19 mouse cellular contexts compared by ENCODE assay signal in genomic region chr1:74289248-74289647, GRCm38 (mm10). TPM values are rescaled to one million over a fixed set of nuclear protein-coding genes. Genes with fewer than 3 reads are reported as not detected.
DNase-seq lines count a peak whose midpoint lies in the region; ATAC-seq and TF ChIP-seq lines count a peak whose summit lies in the region.
"Had no signal": no experiment of that assay in that cellular context is flagged by ENCODE, and none has a peak within 500 bp of the region (broad histone marks: within the 10 kb centered on the region; RNA-seq: fewer than 3 reads in every experiment).

No protein-coding gene starts in this region.

- H3K4me1 ChIP-seq in heart, embryonic 12.5 days (replicated peaks), result peaks cover 79% of the 10 kb centered on the region
- H3K4me1 ChIP-seq in liver, embryonic 12.5 days, result peaks cover 65% of the 10 kb centered on the region
- H3K4me1 ChIP-seq in liver, embryonic 11.5 days (replicated peaks; ENCODE audit: control insufficient read depth, insufficient read depth, low read length), result peaks cover 16% of the 10 kb centered on the region
- peaks cover 7% of the 10 kb centered on the region; the same call in 1 of the 2 replicates for H3K4me1 ChIP-seq in stomach, postnatal 0 days (replicated peaks; ENCODE audit: control insufficient read depth, insufficient read depth)

- TF ChIP-seq CTCF in stomach, postnatal 0 days (IDR thresholded peaks at IDR 0.05; ENCODE audit: low read depth), result no peak

- peaks cover 63% of the 10 kb centered on the region for H3K36me3 ChIP-seq in heart, embryonic 12.5 days
- H3K36me3 ChIP-seq in liver, embryonic 12.5 days, result peaks cover 65% of the 10 kb centered on the region
- peaks cover 11% of the 10 kb centered on the region for H3K36me3 ChIP-seq in liver, embryonic 11.5 days (ENCODE audit: control insufficient read depth, insufficient read depth, low read length)
- H3K36me3 ChIP-seq in stomach, postnatal 0 days (ENCODE audit: control insufficient read depth, insufficient read depth, low read length), result peaks cover 22% of the 10 kb centered on the region

- TF ChIP-seq EP300 in stomach, postnatal 0 days (optimal IDR thresholded peaks at IDR 0.05), result no peak

- H3K4me3 ChIP-seq in heart, embryonic 12.5 days, result no peak overlapping the region
- no peak overlapping the region for H3K4me3 ChIP-seq in liver, embryonic 12.5 days
- H3K4me3 ChIP-seq in liver, embryonic 11.5 days (ENCODE audit: low read depth, low read length), result no peak overlapping the region
- no peak overlapping the region for H3K4me3 ChIP-seq in stomach, postnatal 0 days (ENCODE audit: low read depth, low read length)
- H3K4me3 ChIP-seq: limb, embryonic 13.5 days had no signal

- no peaks in the 10 kb centered on the region for H3K27me3 ChIP-seq in heart, embryonic 12.5 days (replicated peaks)
- H3K27me3 ChIP-seq in liver, embryonic 12.5 days (replicated peaks), result no peaks in the 10 kb centered on the region
- H3K27me3 ChIP-seq in liver, embryonic 11.5 days (replicated peaks; ENCODE audit: control insufficient read depth, insufficient read depth, low read length), result no peaks in the 10 kb centered on the region
- H3K27me3 ChIP-seq in stomach, postnatal 0 days (ENCODE audit: control insufficient read depth, insufficient read depth, low read length), result no peaks in the 10 kb centered on the region
- H3K27me3 ChIP-seq: CH12.LX; limb, embryonic 13.5 days had no signal

- H3K27ac ChIP-seq in heart, embryonic 12.5 days (ENCODE audit: poor library complexity, severe bottlenecking), result peak overlapping the region; percentile 91
- H3K27ac ChIP-seq in liver, embryonic 12.5 days, result peak overlapping the region; percentile 18; the same call in 1 of the 2 replicates
- no peak overlapping the region for H3K27ac ChIP-seq in liver, embryonic 11.5 days (ENCODE audit: low read depth, low read length)
- peak overlapping the region; percentile 40; the same call in 1 of the 2 replicates for H3K27ac ChIP-seq in stomach, postnatal 0 days (replicated peaks)
- H3K27ac ChIP-seq: limb, embryonic 13.5 days had no signal

- no peak overlapping the region for H3K4me2 ChIP-seq in heart, embryonic 12.5 days
- H3K4me2 ChIP-seq in liver, embryonic 12.5 days, result no peak overlapping the region
- no peak overlapping the region for H3K4me2 ChIP-seq in liver, embryonic 11.5 days
- no peak overlapping the region for H3K4me2 ChIP-seq in stomach, postnatal 0 days (replicated peaks; ENCODE audit: low read depth)
- H3K4me2 ChIP-seq: limb, embryonic 13.5 days had no signal

- peak; percentile 17 for DNase-seq in cerebellum, adult 8-10 months
- no peak for DNase-seq in cerebellum, postnatal 25 days
- DNase-seq in heart, postnatal 4 days, result no peak
- DNase-seq in liver, embryonic 11.5 days (ENCODE audit: low spot score), result no peak
- DNase-seq in stomach, postnatal 0 days (ENCODE audit: low spot score), result no peak
- no peak for DNase-seq in testis, postnatal 14 days (ENCODE audit: low spot score)
- DNase-seq: adrenal gland, postnatal 14 days; lung, postnatal 14 days; retina, postnatal 1 day; thymus, postnatal 14 days had no signal

- WGBS in heart, embryonic 12.5 days, result 73% methylated on average over 9 of the region's 9 CpGs
- WGBS in liver, embryonic 12.5 days (ENCODE audit: insufficient replicate concordance), result 77% methylated on average over 9 of the region's 9 CpGs
- WGBS in liver, embryonic 11.5 days, result 81% methylated on average over 9 of the region's 9 CpGs
- WGBS in stomach, postnatal 0 days, result 80% methylated on average over 9 of the region's 9 CpGs

- ATAC-seq in heart, embryonic 12.5 days (ENCODE audit: insufficient number of reproducible peaks, low FRiP score), result no peak
- ATAC-seq in liver, embryonic 12.5 days, result no peak
- no peak for ATAC-seq in liver, embryonic 11.5 days (replicated peaks; ENCODE audit: low FRiP score)
- no peak for ATAC-seq in stomach, postnatal 0 days (ENCODE audit: low FRiP score, low TSS enrichment)

- H3K9ac ChIP-seq in heart, embryonic 12.5 days, result peak overlapping the region; percentile 46; the same call in 1 of the 2 replicates
- H3K9ac ChIP-seq in liver, embryonic 12.5 days, result no peak overlapping the region; the same call in 1 of the 2 replicates
- H3K9ac ChIP-seq in liver, embryonic 11.5 days (ENCODE audit: low read depth, low read length), result no peak overlapping the region
- no peak overlapping the region for H3K9ac ChIP-seq in stomach, postnatal 0 days (ENCODE audit: low read length)

- no peaks in the 10 kb centered on the region for H3K9me3 ChIP-seq in heart, embryonic 12.5 days (replicated peaks)
- H3K9me3 ChIP-seq in liver, embryonic 12.5 days (replicated peaks), result no peaks in the 10 kb centered on the region
- H3K9me3 ChIP-seq in liver, embryonic 11.5 days (ENCODE audit: control insufficient read depth, low read length), result no peaks in the 10 kb centered on the region
- no peaks in the 10 kb centered on the region for H3K9me3 ChIP-seq in stomach, postnatal 0 days (ENCODE audit: control insufficient read depth, low read length)
- H3K9me3 ChIP-seq: limb, embryonic 13.5 days had no signal

RNA-seq across cellular contexts. Expression of gene Pnkd, which starts 4.5 kb away (rescaled TPM):
- polyA plus RNA-seq in heart, embryonic 12.5 days (2016; fragmentation: Nextera tagmentation; extraction: Ambion mirVana), result 215 and 216 TPM in 2 replicates
- total RNA-seq in heart, postnatal 4 days (2021), result 100 to 1,000 TPM; 198 to 211 TPM
- polyA plus RNA-seq in liver, embryonic 12.5 days (2016; fragmentation: Nextera tagmentation; extraction: Ambion mirVana), result 45.7 and 48.7 TPM in 2 replicates
- 79.7 and 84.3 TPM in 2 replicates for polyA plus RNA-seq in liver, embryonic 11.5 days (2014; fragmentation: Nextera tagmentation; extraction: Ambion mirVana)
- 84.8 and 88.2 TPM in 2 replicates for polyA plus RNA-seq in stomach, postnatal 0 days (2015; fragmentation: Nextera tagmentation; extraction: Ambion mirVana)

RNA-seq across cellular contexts. Expression of gene Aamp, which starts 4.7 kb away (rescaled TPM):
- 169 and 171 TPM in 2 replicates for polyA plus RNA-seq in heart, embryonic 12.5 days (2016; fragmentation: Nextera tagmentation; extraction: Ambion mirVana)
- 100 to 1,000 TPM; 103 to 105 TPM for total RNA-seq in heart, postnatal 4 days (2021)
- 119 and 120 TPM in 2 replicates for polyA plus RNA-seq in liver, embryonic 12.5 days (2016; fragmentation: Nextera tagmentation; extraction: Ambion mirVana)
- 190 and 193 TPM in 2 replicates for polyA plus RNA-seq in liver, embryonic 11.5 days (2014; fragmentation: Nextera tagmentation; extraction: Ambion mirVana)
- polyA plus RNA-seq in stomach, postnatal 0 days (2015; fragmentation: Nextera tagmentation; extraction: Ambion mirVana), result 154 and 157 TPM in 2 replicates

RNA-seq across cellular contexts. Expression of gene Gpbar1, which starts 10.9 kb away (rescaled TPM):
- 0.37 and 0.41 TPM in 2 replicates for polyA plus RNA-seq in heart, embryonic 12.5 days (2016; fragmentation: Nextera tagmentation; extraction: Ambion mirVana)
- not detected for total RNA-seq in heart, postnatal 4 days (2021)
- 1.2 and 1.5 TPM in 2 replicates for polyA plus RNA-seq in liver, embryonic 12.5 days (2016; fragmentation: Nextera tagmentation; extraction: Ambion mirVana)
- 2.8 and 3.2 TPM in 2 replicates for polyA plus RNA-seq in liver, embryonic 11.5 days (2014; fragmentation: Nextera tagmentation; extraction: Ambion mirVana)
- polyA plus RNA-seq in stomach, postnatal 0 days (2015; fragmentation: Nextera tagmentation; extraction: Ambion mirVana), result 0.51 and 0.63 TPM in 2 replicates
- total RNA-seq: adrenal gland, postnatal 14 days; CH12.LX; granulocyte monocyte progenitor cell, adult 5-6 weeks; layer of hippocampus, adult 18-20 months; left cerebral cortex, adult 8-10 months had no signal
- polyA plus RNA-seq: cortical plate, adult 2 months; forebrain, embryonic 11.5 days had no signal

RNA-seq across cellular contexts. Expression of gene Tmbim1, which starts 16.2 kb away (rescaled TPM):
- polyA plus RNA-seq in heart, embryonic 12.5 days (2016; fragmentation: Nextera tagmentation; extraction: Ambion mirVana), result 41.1 and 42.9 TPM in 2 replicates
- total RNA-seq in heart, postnatal 4 days (2021), result 10 to 100 TPM; 43.4 to 44.3 TPM
- 17.5 and 18.6 TPM in 2 replicates for polyA plus RNA-seq in liver, embryonic 12.5 days (2016; fragmentation: Nextera tagmentation; extraction: Ambion mirVana)
- polyA plus RNA-seq in liver, embryonic 11.5 days (2014; fragmentation: Nextera tagmentation; extraction: Ambion mirVana), result 21.7 and 22.9 TPM in 2 replicates
- 109 and 118 TPM in 2 replicates for polyA plus RNA-seq in stomach, postnatal 0 days (2015; fragmentation: Nextera tagmentation; extraction: Ambion mirVana)

RNA-seq across cellular contexts. Expression of gene Arpc2, which starts 53.4 kb away (rescaled TPM):
- 478 and 484 TPM in 2 replicates for polyA plus RNA-seq in heart, embryonic 12.5 days (2016; fragmentation: Nextera tagmentation; extraction: Ambion mirVana)
- total RNA-seq in heart, postnatal 4 days (2021), result 100 to 1,000 TPM; 246 to 249 TPM
- 268 and 269 TPM in 2 replicates for polyA plus RNA-seq in liver, embryonic 12.5 days (2016; fragmentation: Nextera tagmentation; extraction: Ambion mirVana)
- 375 and 384 TPM in 2 replicates for polyA plus RNA-seq in liver, embryonic 11.5 days (2014; fragmentation: Nextera tagmentation; extraction: Ambion mirVana)
- 585 and 595 TPM in 2 replicates for polyA plus RNA-seq in stomach, postnatal 0 days (2015; fragmentation: Nextera tagmentation; extraction: Ambion mirVana)
